Mouse (Mus musculus): ENCODE measurements around the gene Akap14.

DNA sequence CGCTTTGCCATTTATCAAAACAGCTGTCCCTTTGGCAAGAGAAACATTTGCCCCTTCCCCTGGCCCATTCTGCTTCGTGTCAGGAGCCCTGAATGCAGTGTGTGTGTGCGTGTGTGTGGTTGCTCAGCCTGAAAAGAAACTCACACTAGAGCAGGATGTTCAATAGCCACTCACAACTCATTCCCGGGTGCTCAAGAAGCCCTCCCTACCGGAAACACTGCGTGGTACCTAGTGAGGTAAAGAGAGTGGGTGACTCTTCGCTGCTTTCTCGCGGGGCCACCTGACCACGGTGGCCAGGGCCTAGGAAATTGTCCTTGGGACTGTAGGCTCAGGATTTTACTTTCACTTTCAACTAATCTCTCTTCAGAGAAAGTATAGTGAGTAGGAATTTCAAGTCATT is 7.5 kb downstream of the Akap14 start:
- TF ChIP-seq CTCF (IDR thresholded peaks at IDR 0.05; ENCODE audit: control insufficient read depth, insufficient read depth, insufficient replicate concordance, low read depth, low read length) (no peak), POLR2A (IDR thresholded peaks at IDR 0.05; ENCODE audit: control insufficient read depth, low read depth, low read length) (no peak)
